Mouse (Mus musculus) megakaryocyte, embryonic 14.5 days (primary cell): ENCODE data around the gene Nrros. TPM values are rescaled to one million over a fixed set of nuclear protein-coding genes. Genes with fewer than 3 reads are reported as not detected.

ENCODE experiments used
- H3K27me3 ChIP-seq: replicated peaks from 2 replicates; pipeline ENCODE3; 2012; ENCODE audit warnings: inconsistent platforms
- H3K36me3 ChIP-seq: replicated peaks from 2 replicates; pipeline ENCODE3; 2012; ENCODE audit warnings: low read length, inconsistent platforms, mixed read lengths
- H3K4me1 ChIP-seq: 2 replicates; pipeline ENCODE4 v1.6.1; 2012; ENCODE audit warnings: inconsistent platforms
- H3K4me3 ChIP-seq: replicated peaks from 2 replicates; pipeline ENCODE3; 2012; ENCODE audit warnings: moderate library complexity, mild to moderate bottlenecking, inconsistent platforms
- H3K9me3 ChIP-seq: 2 replicates; pipeline ENCODE4 v1.6.1; 2012; ENCODE audit warnings: inconsistent platforms
- FLI1 ChIP-seq: IDR thresholded peaks from 2 replicates; pipeline ENCODE4 v1.6.1; 2012; ENCODE audit warnings: low read length, inconsistent platforms, mixed read lengths
- GATA1 ChIP-seq: IDR thresholded peaks from 3 replicates; pipeline ENCODE4 v1.6.1; 2012; ENCODE audit warnings: mixed read lengths, low read length, inconsistent platforms, borderline replicate concordance
- polyA plus RNA-seq: library from polyadenylated mRNA; stranded (reverse); fragments of >175 nt; gene quantifications from 2 replicates; pipeline ENCODE4 v1.2.3, GENCODE M21; 2012; ENCODE audit warnings: low replicate concordance; ENCODE audit not compliant: insufficient read depth

Gene Nrros
- polyA plus RNA-seq, 1 experiment = 75.8 TPM

DNA sequence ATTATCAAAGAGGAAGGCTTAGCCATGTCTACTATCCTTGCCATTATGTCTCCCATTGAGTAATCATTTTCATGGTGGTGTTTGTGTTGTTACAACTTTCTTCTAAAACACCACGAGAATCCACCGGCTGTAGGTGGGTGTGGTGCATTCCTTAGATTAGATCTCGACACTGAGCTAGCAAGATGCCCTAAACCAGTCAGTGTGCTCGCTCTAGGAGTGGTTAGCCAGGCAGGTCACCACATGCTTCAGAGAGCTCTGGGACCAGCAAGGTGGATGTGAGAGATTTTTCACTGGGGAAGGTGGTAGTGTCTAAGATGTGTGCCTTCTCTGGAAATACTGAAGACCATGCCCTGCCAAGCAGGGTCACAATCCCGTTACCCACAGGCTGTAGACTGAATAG is 49.2 kb downstream of the Nrros start:
- TF ChIP-seq FLI1 (no peak), GATA1 (no peak)
- H3K4me3 ChIP-seq = no peak overlapping the region

GRCm38 (mm10) chr16:32115781-32116180 is 49.6 kb downstream of the Nrros start:
- Histone ChIP-seq H3K4me3 (peak overlapping the region; percentile 5), H3K27me3 (no peaks in the 10 kb centered on the region), H3K4me1 (peaks cover 51% of the 10 kb centered on the region), H3K36me3 (no peaks in the 10 kb centered on the region), H3K9me3 (no peaks in the 10 kb centered on the region)
- no peak for TF ChIP-seq GATA1
- no peak for TF ChIP-seq FLI1

More for the DNA sequence above, 49.2 kb downstream of the Nrros start:
- H3K27me3 ChIP-seq = no peaks in the 10 kb centered on the region
- peaks cover 48% of the 10 kb centered on the region for H3K4me1 ChIP-seq
- H3K9me3 ChIP-seq = no peaks in the 10 kb centered on the region
- H3K36me3 ChIP-seq = no peaks in the 10 kb centered on the region

DNA sequence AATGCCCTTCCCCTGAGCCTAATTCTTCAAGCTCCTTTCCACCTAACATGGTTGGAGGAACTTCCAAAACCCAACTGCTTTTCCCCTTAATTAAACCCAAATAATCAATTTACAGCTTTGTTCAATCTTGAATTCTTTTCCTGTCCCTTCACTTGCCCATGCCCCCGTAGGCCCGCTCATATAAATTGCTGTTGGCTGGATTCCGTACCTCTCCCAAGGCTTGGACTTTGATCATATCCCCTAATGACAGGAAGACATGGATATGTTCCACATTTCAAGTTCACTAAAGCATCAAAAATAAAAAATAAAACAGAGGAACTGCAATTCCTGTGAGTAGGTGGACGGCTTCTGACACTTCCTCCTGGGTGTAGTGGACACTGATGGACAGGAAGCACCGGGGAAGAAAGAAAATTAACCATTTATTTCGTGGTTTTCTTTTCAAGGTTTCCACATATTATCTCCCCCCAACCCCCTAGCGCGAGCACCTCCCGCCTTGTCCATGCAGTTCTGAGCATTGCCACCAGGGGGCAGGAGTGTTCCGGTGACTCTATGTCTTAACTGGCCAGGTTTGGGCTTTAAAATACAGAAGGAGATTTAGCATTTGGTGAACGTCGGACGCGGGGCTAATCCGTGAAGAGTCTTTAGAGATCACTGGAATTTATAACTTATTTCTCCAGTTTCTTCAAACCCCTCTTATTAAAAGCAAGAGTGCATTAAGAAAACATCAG is 50.3 kb downstream of the Nrros start:
- peak overlapping the region; percentile 46 for H3K4me3 ChIP-seq
- no peaks in the 10 kb centered on the region for H3K9me3 ChIP-seq
- H3K4me1 ChIP-seq = peaks cover 51% of the 10 kb centered on the region
- TF ChIP-seq GATA1 (no peak), FLI1 (no peak)
- H3K27me3 ChIP-seq = no peaks in the 10 kb centered on the region
- H3K36me3 ChIP-seq = no peaks in the 10 kb centered on the region

DNA sequence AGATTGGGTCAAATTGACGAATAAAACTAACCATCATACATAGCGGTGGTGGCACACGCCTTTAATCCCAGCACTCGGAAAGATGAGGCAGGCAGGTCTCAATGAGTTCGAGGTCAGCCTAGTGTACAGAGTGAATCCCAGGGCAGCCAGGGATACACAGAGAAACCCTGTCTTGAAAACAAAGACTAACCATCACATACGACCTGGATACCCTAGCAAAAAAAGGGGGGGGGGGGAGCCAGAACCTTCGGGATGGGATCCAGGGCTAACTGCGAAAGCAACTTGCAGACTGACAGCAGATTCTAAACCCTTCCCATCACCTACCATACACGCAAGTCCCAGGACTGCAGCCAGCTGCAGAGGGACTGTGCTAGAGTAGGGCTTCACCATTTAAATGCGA is 51.0 kb downstream of the Nrros start:
- H3K9me3 ChIP-seq = no peaks in the 10 kb centered on the region
- peaks cover 51% of the 10 kb centered on the region for H3K4me1 ChIP-seq
- H3K27me3 ChIP-seq = no peaks in the 10 kb centered on the region
- H3K4me3 ChIP-seq = peak overlapping the region; percentile 84
- no peaks in the 10 kb centered on the region for H3K36me3 ChIP-seq
- TF ChIP-seq FLI1 (no peak), GATA1 (no peak)

DNA sequence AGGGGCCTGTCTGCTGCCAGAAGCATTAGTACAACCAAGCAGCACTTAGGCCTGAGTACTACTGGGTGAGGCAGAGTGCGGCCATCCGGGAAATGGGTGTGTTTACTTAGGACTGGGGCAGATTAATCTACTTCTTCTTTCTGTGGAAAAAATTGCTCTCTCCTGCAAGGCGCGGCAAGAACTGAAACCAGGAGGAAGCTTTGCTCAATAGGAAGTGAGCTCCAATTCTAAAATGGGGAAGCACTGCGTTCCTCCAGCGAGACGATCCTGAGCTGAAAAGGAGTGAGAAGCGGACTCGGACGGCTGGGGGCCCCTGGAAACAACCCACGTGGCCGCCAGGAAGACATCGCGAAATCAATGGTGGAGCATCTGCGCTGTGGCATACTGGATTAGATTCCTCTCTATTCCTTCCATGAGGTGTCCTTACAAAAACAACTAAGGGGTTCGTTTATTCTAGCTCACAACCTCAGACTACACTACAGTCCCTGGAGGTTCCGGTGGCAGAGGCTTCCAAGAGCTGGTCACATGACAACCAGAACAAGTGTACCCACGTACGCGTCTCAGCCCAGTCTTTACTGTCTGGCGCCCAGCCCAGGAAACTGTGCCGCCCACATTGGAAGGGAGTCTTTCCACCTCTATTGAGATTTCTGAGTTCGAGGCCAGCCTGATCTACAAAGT is 51.7 kb downstream of the Nrros start:
- Histone ChIP-seq H3K36me3 (no peaks in the 10 kb centered on the region), H3K9me3 (no peaks in the 10 kb centered on the region)
- TF ChIP-seq GATA1 = no peak
- no peak for TF ChIP-seq FLI1

GRCm38 (mm10) chr16:32110951-32111699 is 54.3 kb downstream of the Nrros start:
- TF ChIP-seq FLI1 = no peak
- no peak for TF ChIP-seq GATA1

More for the DNA sequence above, 51.7 kb downstream of the Nrros start:
- peak overlapping the region; percentile 89 for H3K4me3 ChIP-seq
- no peaks in the 10 kb centered on the region for H3K27me3 ChIP-seq
- peaks cover 55% of the 10 kb centered on the region for H3K4me1 ChIP-seq

GRCm38 (mm10) chr16:32108578-32108977 is 56.8 kb downstream of the Nrros start:
- H3K36me3 ChIP-seq = peaks cover 26% of the 10 kb centered on the region

More at GRCm38 (mm10) chr16:32110951-32111699, 54.3 kb downstream of the Nrros start:
- peaks cover 65% of the 10 kb centered on the region for H3K4me1 ChIP-seq
- H3K4me3 ChIP-seq = no peak overlapping the region
- no peaks in the 10 kb centered on the region for H3K9me3 ChIP-seq
- H3K27me3 ChIP-seq = no peaks in the 10 kb centered on the region
- H3K36me3 ChIP-seq = peaks cover 11% of the 10 kb centered on the region

DNA sequence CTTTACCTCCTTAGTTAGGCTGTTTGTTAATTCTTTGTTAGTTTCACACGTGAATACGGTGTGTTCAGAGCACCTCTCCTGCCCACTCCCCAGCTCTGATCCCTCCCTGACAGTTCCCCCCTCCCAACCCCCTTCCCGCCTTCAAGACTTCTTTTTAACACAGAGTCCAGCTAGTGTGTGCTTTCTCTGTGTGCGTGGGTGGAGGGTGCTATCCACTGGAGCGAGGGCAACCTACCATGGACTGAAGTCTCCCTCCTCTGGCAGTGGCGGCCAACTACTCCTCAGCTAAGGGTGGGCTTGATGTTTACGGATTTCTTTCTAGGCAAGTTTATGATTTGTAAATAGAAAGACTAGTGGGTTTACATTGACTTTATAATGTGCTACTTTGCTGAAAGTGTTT is 57.2 kb downstream of the Nrros start:
- Histone ChIP-seq H3K9me3 (0 out of 2 replicates have a peak, but pooled peaks cover 3% of the 10 kb centered on the region), H3K4me1 (peaks cover 35% of the 10 kb centered on the region), H3K4me3 (peak overlapping the region; percentile 84), H3K27me3 (no peaks in the 10 kb centered on the region), H3K36me3 (peaks cover 28% of the 10 kb centered on the region)
- TF ChIP-seq GATA1 (no peak), FLI1 (no peak)

More at GRCm38 (mm10) chr16:32108578-32108977, 56.8 kb downstream of the Nrros start:
- H3K9me3 ChIP-seq = 0 out of 2 replicates have a peak, but pooled peaks cover 3% of the 10 kb centered on the region
- TF ChIP-seq GATA1 = no peak
- no peak for TF ChIP-seq FLI1
- no peaks in the 10 kb centered on the region for H3K27me3 ChIP-seq
- H3K4me1 ChIP-seq = peaks cover 39% of the 10 kb centered on the region
- H3K4me3 ChIP-seq = peak overlapping the region; percentile 65

DNA sequence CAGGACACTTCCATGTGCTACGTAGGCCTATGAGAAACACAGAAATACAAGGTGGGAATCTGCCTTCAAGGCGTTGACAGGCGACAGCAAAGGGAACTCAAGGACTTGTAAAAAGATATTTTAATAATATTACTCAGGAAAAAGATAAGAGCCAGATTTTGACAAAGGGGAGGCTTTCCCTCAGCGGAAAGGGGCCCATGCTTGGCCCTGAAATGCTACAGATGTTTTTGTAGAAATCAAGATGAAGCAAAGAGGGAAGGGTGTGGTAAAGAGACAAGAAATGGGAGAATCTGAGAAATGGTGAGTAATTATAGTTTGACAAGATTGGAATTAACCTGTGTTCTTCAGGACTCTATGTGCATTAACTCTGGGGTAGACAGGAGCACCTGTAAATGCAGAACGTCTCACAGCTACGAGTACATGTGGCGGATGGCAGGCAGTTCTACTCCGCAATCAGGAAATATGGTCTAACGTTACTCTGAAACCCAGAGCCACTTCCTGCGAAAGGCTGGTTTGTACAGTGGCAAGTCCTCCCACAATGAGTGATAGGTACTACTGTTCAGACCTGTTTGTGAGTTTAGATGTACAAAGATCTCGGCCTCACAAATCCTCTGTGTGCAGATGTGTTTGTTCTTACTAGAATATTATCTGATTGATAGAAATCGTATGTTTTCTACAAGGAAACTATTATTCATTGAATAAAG is 57.9 kb downstream of the Nrros start:
- Histone ChIP-seq H3K4me1 (peaks cover 31% of the 10 kb centered on the region), H3K4me3 (peak overlapping the region; percentile 81)

More for the DNA sequence above, 57.9 kb downstream of the Nrros start:
- Histone ChIP-seq H3K27me3 (no peaks in the 10 kb centered on the region), H3K36me3 (peaks cover 30% of the 10 kb centered on the region), H3K9me3 (0 out of 2 replicates have a peak, but pooled peaks cover 3% of the 10 kb centered on the region)
- TF ChIP-seq FLI1 (no peak), GATA1 (no peak)
